Mouse (Mus musculus): ENCODE measurements around the gene Gm4305. TPM values are rescaled to one million over a fixed set of nuclear protein-coding genes. Genes with fewer than 3 reads are reported as not detected.

Gene Gm4305
- total RNA-seq, 1 experiment = 1.4 TPM

Other genes with a start within 250 kb of the Gm4305 start
- 2.3 and 2.4 TPM in 2 replicates for gene Gm4301, start 15.4 kb upstream of the Gm4305 start, total RNA-seq (2012; rRNA removed)
- 6.1 and 7.1 TPM in 2 replicates for gene Gm4302, start 10.3 kb upstream of the Gm4305 start, total RNA-seq (2012; rRNA removed)
- gene Gm4303, start 5.1 kb upstream of the Gm4305 start, total RNA-seq (2012; rRNA removed) = 1.1 and 1.4 TPM in 2 replicates
- gene Gm4307, start 10.2 kb downstream of the Gm4305 start, total RNA-seq (2012; rRNA removed) = 1.1 and 1.4 TPM in 2 replicates
- 2.3 and 2.4 TPM in 2 replicates for gene Gm4312, start 31.5 kb downstream of the Gm4305 start, total RNA-seq (2012; rRNA removed)
- 57.0 and 59.4 TPM in 2 replicates for gene Tmtc3, start 136.3 kb downstream of the Gm4305 start, total RNA-seq (2012; rRNA removed)
- 8.7 and 12.5 TPM in 2 replicates for gene Cep290, start 136.5 kb downstream of the Gm4305 start, total RNA-seq (2012; rRNA removed)
- gene 4930430F08Rik, start 239.3 kb downstream of the Gm4305 start, total RNA-seq (2012; rRNA removed) = 20.7 and 21.4 TPM in 2 replicates
- not detected in 2 replicates for gene 1700017N19Rik, start 239.4 kb downstream of the Gm4305 start, total RNA-seq (2012; rRNA removed)

Data from ES-E14 (cell line).